Mouse (Mus musculus) erythroblast, embryonic 14.5 days (primary cell): ENCODE data around the gene Bach2.

ENCODE experiments used
- GATA1 ChIP-seq: IDR thresholded peaks from 2 replicates; pipeline ENCODE4 v1.6.1; 2012; ENCODE audit warnings: low read length, inconsistent platforms, mixed read lengths
- TAL1 ChIP-seq: IDR thresholded peaks from 3 replicates; pipeline ENCODE4 v1.6.1; 2012; ENCODE audit warnings: low read length, inconsistent platforms, mixed read lengths

DNA sequence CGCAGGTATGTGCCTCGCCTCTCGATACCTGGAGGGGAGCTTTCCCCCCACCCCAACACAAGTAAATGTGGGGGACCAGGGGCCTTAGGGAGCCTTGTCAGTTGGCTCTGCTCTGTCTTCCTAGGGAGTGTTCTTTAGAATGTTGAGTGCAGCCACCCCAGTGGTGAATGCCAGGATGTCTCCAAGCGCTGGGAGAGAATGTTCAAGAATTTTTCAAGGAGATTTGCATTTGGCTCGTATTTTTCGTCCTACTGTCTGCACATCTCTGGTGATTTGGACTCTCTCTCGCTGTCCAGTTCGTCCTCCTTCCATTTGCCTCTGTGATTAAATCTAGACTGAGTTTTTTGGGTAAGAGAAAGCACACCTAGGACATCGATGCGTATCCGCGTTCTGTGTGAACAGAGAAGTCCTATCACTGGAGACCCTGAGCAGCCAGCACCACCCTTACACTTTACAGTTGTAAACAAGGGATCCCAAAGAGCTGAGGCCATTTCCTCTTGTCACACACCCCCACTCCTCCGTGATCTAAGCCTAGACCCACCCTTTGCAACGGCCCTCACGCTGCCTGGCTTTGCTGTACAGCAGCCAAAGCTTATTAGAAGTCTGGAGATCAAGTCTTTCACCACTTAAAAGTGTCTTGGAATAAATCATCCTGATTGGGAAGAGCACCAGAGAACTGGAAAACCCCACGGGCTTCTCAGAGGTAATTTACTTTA is 143.2 kb downstream of the Bach2 start:
- TF ChIP-seq TAL1 (no peak), GATA1 (no peak)
